Mouse (Mus musculus) B cell, adult 2 months (primary cell): Measurements from ENCODE around the gene Tmem215.

Experiments used
- DNase-seq, 2 experiments: peaks; one replicate each; pipeline ENCODE4 v3.0.0; 2022

Tmem215 gene

DNA sequence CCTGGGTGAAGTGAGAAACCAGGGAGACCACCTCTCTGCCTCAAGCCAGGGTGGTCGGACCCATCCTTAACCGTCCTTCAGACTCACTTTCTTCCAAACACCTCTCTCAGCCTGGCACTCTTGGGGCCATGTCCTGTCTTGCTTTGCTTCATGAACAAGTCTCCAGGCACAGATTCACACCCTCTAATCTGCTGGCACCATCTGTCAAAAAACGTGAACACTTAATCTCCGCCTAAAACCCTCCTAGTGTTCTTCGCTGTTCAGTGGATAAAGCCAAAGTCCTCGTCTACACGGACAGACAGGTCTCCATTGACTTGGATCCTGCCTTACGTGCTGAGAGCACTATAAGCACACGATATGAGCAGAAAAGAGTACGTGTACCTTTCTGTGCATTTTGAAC, at the start of gene Tmem215:
TSS of gene Tmem215 (plus strand) at position 301 of the 400 bp plus-strand sequence.
- DNase-seq, result no peak

DNA sequence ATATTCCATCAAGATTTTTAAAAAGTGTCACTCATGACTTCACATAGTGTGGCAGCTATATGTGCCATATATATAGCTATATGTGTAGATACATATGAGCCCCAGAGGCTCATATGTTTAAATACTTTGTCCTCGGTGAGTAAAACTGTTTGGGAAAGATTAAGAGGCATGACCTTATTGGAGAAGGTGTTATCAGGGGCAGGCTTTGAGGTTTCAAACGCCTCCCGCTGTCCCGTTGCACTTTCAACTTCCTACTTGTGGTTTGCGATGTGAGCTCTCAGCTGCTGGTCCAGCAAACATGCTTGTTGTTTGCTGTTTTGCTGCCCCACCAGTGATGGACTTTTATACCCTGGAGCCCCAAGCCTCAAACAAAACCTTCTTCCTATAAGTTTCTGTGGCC, 40.1 kb upstream of the Tmem215 start:
- no peak for DNase-seq

DNA sequence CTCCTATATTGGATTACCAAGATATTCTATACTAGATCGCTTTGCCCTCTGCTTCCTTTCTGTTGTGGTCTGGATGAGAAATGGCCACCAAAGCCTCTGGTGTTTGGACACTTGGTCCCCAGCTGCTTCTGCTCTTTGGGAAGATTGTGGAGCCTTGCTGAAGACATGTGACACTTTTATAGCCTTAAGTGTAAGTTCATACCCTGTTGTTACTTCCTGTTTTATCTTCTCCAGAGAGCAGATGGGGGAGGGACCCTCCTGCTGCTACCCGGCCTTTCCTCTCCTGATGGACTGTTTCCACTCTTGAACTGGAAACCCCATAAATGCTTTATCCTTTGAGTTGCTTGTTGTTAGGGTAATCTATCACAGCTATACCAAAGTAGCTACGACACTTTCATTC, 38.6 kb upstream of the Tmem215 start:
- no peak for DNase-seq

DNA sequence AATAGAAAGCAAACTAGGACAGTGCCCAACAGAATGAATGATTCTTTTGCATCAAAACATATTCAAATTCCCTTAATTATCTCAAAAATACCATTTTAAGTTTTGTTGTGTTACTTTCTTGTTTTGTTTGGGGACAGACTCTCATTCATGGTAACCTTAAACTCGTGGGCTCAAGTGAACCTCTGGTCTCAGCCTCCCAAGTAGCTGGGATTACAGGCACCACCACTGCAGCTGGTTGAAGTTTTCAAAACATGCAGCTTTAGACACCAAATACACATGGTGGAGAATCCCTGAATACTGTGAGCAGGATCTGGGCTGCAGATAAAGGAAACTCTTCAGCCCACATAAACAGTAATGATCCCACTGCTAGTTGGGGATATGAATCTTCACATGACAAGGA, 37.6 kb upstream of the Tmem215 start:
- DNase-seq, result no peak

DNA sequence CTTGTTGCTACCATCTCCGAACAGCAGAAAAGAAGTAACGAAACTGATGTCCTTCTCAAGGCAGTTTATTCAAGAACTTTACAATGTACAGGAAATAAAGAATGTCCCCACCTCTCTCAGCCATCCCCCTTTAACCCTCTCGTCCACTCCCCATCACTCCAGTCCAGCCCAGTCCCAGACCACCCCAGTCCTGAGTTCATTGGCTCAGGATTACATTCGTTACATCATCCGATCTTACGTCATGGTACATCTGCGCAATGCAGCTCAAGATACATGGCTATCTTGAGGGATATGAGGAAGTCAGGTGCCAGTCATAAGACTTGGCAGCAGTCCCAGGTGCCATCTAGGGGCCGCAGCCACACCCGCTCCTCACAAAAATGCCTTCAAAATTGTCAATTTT, 28.4 kb upstream of the Tmem215 start:
- DNase-seq, result no peak

DNA sequence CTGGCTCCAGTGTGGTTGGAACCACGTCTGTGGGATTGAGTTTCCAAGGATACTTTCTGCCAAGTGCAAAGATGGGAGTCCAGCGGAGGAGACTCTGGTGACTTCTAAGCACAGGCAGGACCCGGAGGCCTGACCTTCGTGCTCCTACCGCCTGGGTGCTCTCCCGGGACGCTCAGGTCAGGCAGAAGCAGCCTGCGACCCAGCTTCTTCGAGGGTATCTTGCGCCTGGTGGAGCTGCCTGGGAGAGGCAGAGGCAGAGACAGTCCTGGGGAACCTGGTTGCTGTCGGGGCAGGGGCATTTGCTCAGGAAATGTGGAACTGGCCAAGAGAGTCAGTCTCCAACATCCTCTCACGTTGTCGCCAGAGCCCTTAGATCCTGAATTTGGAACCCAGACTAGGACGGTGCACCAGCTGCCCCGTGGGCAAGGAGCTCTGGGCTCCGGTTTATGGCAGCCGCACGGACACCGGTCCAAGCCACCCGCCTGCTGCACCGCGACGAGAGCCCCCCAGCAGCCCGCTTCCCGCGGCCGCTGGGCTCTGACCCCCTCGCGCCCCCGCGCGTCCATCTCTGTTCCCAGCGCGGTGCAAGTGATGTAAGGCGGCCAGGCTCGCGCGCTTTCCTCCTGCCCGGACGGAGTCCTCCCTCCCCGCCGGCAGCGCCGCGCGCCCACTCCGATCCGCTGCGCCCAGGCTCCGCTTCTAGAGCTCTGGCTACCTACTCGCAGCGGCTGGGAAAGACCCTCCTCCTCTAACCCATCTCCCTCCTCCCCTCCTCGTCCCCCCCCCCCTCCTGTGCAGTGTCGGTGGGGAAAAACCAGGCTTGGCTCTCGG, 935 bp downstream of the Tmem215 start:
- no peak for DNase-seq

DNA sequence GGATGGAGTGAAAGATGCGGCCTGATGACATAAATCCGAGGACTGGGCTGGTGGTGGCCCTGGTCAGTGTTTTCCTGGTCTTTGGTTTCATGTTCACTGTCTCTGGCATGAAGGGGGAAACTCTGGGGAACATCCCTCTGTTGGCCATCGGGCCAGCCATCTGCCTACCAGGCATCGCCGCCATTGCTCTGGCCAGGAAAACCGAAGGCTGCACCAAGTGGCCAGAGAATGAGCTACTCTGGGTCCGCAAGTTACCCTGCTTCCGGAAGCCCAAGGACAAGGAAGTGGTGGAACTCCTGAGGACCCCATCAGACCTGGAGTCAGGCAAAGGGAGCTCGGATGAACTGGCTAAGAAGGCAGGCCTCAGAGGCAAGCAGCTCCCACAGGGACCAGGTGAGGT, 1.9 kb downstream of the Tmem215 start:
- no peak for DNase-seq

DNA sequence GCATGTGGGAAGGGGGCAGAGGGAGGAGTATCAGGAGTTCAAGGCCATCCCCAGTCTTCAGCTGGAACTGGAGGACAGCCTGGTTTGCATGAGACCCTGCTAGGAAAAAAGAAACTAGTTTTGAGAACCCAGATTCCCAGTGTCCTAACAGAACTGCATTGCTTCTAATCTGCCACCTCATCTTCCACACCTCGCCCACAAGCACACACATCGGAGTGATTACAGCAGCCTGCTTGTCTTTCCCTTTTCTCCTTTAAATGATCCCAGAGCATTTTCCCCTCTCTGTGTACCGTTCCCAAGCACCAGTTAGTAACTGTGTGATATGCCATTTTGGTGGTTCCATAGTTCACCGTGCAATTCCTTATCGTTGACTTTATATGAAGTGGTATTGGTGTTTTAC, 6.0 kb downstream of the Tmem215 start:
- DNase-seq, result no peak

DNA sequence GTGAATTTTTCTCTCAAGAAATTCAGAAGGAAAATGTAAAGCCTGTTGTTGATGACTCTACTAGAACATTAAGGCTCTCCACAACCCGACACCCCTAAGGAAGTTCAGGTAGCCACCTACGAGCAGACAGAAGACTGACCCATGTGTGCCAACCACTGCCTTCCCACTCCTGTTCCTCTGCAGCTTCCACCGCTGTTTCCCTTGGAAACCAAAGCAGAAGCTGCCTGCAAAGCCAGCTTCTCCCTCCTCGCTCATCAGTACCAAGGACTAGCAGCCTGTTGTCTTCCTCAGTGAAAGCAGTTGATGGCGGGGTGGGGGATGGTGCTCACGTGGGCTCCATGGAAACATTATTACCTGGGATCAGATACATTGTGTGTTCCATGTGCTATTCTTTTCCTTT, 14.6 kb downstream of the Tmem215 start:
- no peak for DNase-seq

DNA sequence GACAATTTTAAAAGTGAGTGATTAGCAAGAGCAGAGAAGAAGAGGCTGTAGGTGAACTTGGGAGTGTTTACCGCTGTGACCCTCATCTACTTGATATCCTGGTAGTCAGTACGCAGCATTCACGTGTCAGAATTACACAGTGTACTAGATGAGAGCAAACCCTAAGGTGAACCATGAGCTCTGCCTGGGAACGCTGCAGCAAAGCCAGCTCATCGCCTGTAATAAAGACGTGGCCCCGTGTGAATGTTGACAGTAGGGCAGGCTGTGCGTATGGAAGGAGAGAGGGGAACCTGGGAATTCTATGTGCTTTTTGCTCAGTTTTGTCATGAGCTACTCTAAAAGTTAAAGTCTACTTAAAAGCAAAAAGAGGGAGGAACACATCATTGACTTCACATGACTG, 19.8 kb downstream of the Tmem215 start:
- no peak for DNase-seq

DNA sequence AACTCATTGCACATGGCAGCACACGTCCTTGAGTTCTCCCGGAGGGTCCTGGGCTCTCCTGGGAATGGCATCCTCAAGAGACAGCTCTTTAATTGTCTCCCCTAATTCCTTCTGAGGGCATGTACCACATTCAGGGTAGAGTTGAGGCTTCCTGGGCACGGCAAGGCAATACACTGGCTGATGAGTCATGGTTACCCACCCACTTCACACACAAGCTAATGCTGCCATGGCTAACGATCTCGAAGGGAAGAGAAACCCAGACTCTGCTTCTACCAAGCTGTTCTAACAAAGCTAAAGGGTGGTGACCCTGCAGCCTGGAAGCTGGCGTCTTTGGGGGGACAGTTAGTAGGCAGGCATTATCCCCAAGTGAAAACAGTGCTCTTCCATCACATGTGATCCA, 24.4 kb downstream of the Tmem215 start:
- DNase-seq, result no peak

DNA sequence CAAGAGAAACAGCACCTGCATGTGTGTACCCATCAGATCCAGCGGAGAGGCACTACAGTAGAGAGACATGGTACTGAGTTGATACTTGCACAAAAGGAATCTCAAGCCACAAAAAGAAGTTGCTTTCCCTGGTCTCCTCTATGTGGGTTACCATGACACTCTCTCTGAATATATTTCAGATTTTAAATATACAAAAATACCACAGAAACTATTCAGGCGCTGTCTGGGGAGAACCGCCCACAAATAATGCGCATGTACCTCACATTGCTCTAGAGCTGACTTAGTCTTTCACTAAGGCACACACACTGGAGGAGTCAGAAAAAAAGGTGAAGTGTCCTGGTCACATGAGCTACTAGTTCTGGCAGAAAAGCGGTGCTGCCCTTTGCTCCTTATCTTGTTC, 24.8 kb downstream of the Tmem215 start:
- DNase-seq, result no peak

DNA sequence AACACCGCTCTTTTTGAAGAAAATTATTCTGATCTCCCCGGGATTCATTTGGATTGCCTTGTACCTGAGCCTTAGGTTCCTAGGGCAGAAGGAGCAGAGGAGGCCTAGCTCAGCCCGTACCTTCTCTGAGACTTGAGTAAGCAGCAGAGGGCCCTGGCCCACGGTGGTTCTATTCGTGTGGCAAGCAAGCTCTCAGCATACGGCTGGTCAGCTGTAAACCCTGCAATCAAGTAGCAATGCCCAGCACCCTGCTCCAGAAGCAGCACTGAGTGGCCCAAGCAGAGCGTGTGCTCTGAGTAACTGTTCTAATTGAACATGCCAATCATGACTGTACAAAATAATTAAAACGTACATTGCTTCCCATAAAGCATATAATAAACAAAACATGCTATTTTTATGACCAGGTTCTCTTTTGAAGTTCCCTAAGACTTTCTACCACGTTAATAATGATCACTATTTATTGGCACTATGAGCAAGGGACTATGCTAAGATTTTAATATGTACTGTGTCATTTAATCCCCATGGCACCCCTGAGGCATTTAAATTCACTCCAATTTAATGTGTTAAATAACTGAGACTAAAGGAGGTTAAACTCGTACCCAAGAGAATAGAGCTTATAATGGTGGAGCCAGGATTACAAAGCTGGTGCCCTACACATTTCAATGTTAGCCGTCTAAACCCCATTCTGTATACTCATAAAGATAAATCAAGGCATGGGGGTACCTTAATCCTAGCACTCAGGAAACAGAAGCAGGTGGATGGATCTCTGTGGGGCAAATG, 28.0 kb downstream of the Tmem215 start:
- no peak for DNase-seq

DNA sequence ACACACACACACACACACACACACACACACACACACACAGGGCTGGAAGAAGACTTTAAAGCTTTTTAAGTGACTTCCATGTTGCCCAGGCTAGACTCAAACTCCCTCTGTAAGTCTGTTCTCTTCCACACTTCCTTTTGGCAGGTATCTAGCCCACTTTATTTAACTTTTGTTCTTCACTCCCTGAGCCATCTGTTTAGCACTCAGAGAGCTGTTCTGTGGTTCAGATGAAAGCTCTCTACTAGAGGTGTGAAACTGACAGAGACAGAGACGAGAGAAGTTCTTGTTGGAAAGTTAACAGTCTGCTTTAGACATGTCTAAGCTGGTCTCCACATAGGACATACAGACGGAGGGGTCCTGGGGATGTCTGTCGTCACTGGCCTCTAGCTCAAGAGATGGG, 30.5 kb downstream of the Tmem215 start:
- no peak for DNase-seq

DNA sequence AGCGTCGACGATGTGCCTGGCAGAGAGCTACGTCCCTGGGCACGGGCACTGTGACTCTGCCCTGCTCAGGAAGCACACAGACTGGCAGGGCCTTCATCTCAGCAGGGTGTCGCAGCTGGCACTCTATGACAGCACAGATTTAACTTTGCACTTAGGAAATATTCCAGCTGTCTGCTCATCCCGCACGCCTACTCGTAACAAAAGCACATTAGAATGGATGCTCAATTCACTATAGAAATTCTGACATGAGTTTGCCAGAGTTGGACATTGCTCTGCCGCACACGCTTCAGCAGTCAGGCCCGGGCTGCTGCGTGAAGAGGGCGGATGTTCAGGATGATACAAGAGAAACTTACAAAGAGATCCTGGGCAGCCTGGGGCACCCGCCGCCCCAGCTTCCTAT, 37.6 kb downstream of the Tmem215 start:
- no peak for DNase-seq

DNA sequence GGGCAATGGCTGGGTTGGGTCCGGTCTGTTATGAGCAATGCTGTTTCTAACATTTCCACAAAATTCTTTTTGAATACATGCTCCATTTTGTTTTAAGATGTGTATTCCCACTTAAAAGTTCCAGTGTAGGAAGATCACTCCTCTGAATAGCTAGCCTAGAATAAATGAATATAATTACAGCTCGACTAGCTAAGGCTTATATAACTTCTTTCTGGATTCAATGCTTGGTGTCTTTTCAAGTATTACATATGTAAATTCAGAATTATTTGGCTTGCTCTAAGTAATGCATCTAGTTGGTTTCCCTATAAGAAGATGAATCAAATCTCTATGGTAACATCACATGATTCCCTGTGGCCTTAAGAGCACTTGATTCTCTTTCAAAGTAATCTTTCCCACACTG, 41.3 kb downstream of the Tmem215 start:
- no peak for DNase-seq

DNA sequence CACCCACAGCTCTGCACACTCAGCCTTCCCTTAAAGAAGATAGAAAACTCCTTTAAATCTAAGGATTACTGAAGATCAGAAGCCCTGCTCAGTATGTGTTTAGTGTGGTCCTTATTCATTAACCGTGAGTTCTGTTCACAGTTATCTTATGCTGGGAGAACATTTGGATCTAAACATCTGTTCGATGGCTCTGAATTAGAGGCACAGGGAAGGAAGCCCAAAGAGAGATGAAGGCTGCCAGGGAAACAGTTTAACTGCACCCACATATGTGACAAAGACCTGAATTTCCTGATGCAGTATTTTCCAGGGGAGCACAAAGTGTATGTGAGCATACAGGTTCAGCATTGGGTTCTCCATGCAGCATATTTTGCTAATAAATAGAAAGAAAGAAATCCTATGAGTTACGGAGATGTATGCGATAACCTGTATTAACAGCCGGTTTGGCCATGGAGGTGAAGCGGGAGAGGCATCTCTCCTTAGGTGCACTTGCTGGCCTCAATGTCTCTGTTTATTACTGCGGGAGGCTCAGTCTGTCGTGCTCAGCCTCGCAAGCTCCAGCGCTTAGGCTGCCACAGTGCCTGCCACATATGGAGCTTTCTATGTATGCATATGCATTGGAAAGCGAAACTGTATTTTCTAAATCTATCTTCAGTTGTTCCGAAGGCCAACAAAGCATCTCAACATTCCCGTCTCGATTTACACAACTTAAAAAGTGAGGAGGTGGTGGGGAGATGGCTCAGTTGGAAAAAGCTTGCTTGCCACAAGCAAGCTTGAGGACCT, 46.8 kb downstream of the Tmem215 start:
- DNase-seq, result no peak
